Mouse (Mus musculus): ENCODE measurements at regions not wholly inside any gene's neighbourhood (a gene's known extent, or its start where the extent isn't known, plus 50 kb on each side); places are given as distances from the start of the nearest gene placed in this dataset.

- ATAC-seq (ENCODE audit: low TSS enrichment) = no peak
Observed at GRCm38 (mm10) chr1:69746575-69747290, 59.7 kb upstream of the Ikzf2 start.

DNA sequence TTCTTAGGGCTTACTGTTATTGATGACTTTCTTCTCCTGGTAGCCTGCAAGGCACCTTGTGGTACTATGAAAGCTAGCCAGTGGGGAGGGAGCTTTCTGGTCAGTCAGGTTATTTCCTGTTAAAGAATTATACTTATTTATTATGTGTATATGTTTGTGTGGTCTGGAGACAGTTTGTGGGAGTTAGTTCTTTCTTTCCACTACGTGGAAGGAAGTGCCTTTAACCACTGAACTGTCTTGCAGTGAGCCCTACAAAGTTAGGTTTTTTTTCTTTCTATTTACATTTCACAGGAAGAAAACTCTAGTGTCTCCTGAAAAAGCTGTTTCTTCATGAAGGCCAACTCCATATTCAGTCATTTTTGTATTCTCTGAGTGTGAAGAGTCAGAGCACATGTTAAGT, 65.7 kb upstream of the Ikzf2 start:
- no peak for ATAC-seq (ENCODE audit: low TSS enrichment)

GRCm38 (mm10) chr1:69757702-69758101, 69.1 kb upstream of the Spag16 start:
- ATAC-seq (ENCODE audit: low TSS enrichment) = no peak

DNA sequence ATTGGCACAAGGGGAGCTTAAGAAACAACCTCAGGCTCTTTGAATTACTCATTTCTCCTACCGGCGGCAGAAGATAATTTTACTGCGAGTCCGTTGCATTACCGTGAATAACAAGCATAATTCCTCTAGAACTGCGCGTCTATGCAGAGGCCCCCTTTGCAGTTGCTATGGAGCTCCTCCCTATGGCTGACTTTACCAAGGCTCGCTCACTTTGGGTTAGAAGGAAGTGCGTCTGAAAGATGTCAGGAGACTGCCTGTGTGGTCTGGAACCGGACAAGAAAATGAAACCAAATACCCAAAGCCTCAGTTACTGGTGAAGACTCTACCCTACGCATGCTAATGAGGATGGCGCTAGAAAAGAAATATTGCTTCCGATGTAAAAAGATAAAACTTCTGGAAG, 67.2 kb upstream of the Spag16 start:
- ATAC-seq (ENCODE audit: low TSS enrichment) = peak; percentile 99

DNA sequence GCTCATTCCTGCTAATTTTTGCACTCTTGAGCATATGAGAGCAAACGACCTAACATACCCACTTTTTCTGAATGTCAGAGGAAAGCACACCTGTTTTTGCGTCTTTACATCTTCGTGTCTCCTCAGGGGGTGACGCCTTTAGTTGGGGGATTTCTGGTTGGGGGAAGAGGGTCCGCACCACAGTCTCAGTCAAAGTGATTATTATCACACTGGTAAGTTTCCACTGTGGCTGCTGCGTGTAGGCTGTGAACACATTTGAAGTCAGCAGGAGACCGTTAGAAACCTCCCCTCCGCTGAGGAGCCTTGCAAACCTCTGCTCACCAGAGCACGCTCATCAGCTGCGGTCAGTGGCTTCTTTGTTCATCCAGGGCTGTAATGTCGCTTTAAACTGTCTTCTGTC, 58.1 kb upstream of the Spag16 start:
- ATAC-seq (ENCODE audit: low TSS enrichment) = no peak

DNA sequence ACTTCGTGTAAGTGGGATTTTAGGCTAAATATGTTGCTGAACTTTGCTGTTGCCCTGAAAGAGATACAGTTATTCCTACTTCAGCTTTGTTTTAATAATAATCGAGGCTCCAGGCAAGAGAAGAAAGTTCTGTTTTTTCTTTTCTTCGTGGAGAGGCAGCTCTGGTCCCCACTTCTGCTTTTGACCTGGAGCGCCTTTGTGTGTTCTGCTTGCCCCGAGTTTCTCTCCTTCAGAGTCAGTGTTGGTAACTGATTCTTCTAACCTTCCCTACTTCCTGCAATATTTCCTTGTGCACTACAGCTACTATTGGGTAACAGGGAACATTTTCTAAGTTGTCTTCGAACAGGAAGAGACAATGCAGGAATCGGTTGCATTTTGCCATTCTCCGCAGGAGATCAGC, 56.6 kb upstream of the Spag16 start:
- ATAC-seq (ENCODE audit: low TSS enrichment) = no peak

GRCm38 (mm10) chr1:69771436-69771835, 55.3 kb upstream of the Spag16 start:
- no peak for ATAC-seq (ENCODE audit: low TSS enrichment)

- no peak for ATAC-seq (ENCODE audit: low TSS enrichment)
Observed at GRCm38 (mm10) chr1:69775589-69775988, 51.2 kb upstream of the Spag16 start.

All from frontal cortex, adult (tissue).